Mouse (Mus musculus): ENCODE measurements around the gene Smim11. TPM values are rescaled to one million over a fixed set of nuclear protein-coding genes. Genes with fewer than 3 reads are reported as not detected.
A peak's percentile ranks its signal among the peaks of the same experiment; 100 is the strongest.

Gene Smim11
- polyA plus RNA-seq, 1 experiment from 2014 or later, result 110 TPM

GRCm38 (mm10) chr16:92334600-92334999 lies 33.5 kb downstream of the Smim11 start:
- Histone ChIP-seq H3K27ac (ENCODE audit: low read length) (no peak overlapping the region), H3K9ac (replicated peaks; ENCODE audit: low read length) (no peak overlapping the region), H3K27me3 (ENCODE audit: insufficient read depth, low read length) (no peaks in the 10 kb centered on the region), H3K4me1 (ENCODE audit: insufficient read depth, low read length) (peaks cover 4% of the 10 kb centered on the region), H3K36me3 (ENCODE audit: insufficient read depth, low read length) (no peaks in the 10 kb centered on the region), H3K4me2 (replicated peaks; ENCODE audit: low read depth, low read length) (no peak overlapping the region), H3K4me3 (ENCODE audit: low read length) (no peak overlapping the region), H3K9me3 (ENCODE audit: low read length) (no peaks in the 10 kb centered on the region)
- ATAC-seq (ENCODE audit: low FRiP score, low TSS enrichment), result no peak
- 55% methylated on average over 9 of the region's 9 CpGs for WGBS

- Histone ChIP-seq H3K27me3 (ENCODE audit: insufficient read depth, low read length) (no peaks in the 10 kb centered on the region), H3K4me1 (ENCODE audit: insufficient read depth, low read length) (peaks cover 18% of the 10 kb centered on the region), H3K9ac (replicated peaks; ENCODE audit: low read length) (no peak overlapping the region), H3K4me3 (ENCODE audit: low read length) (no peak overlapping the region), H3K36me3 (ENCODE audit: insufficient read depth, low read length) (no peaks in the 10 kb centered on the region), H3K9me3 (ENCODE audit: low read length) (no peaks in the 10 kb centered on the region), H3K4me2 (replicated peaks; ENCODE audit: low read depth, low read length) (peak overlapping the region; percentile 25), H3K27ac (ENCODE audit: low read length) (no peak overlapping the region)
- ATAC-seq (ENCODE audit: low FRiP score, low TSS enrichment), result peak; percentile 33; the same call in 1 of the 2 replicates
- WGBS, result 6% methylated on average over 9 of the region's 9 CpGs
These were observed 35.2 kb downstream of the Smim11 start for GRCm38 (mm10) chr16:92336280-92336679.

- ATAC-seq (ENCODE audit: low FRiP score, low TSS enrichment), result peak; percentile 40; the same call in 1 of the 2 replicates
- Histone ChIP-seq H3K9me3 (ENCODE audit: low read length) (no peaks in the 10 kb centered on the region), H3K4me3 (ENCODE audit: low read length) (peak overlapping the region; percentile 28), H3K36me3 (ENCODE audit: insufficient read depth, low read length) (no peaks in the 10 kb centered on the region), H3K9ac (replicated peaks; ENCODE audit: low read length) (0 out of 2 replicates have a peak overlapping the region, but pooled peaks have one; percentile 18), H3K4me2 (replicated peaks; ENCODE audit: low read depth, low read length) (peak overlapping the region; percentile 54), H3K4me1 (ENCODE audit: insufficient read depth, low read length) (peaks cover 21% of the 10 kb centered on the region), H3K27ac (ENCODE audit: low read length) (no peak overlapping the region), H3K27me3 (ENCODE audit: insufficient read depth, low read length) (no peaks in the 10 kb centered on the region)
- WGBS, result 27% methylated on average over 27 of the region's 27 CpGs
These were observed 39.8 kb downstream of the Smim11 start for GRCm38 (mm10) chr16:92340612-92341511.

- Histone ChIP-seq H3K4me3 (ENCODE audit: low read length) (no peak overlapping the region), H3K4me1 (ENCODE audit: insufficient read depth, low read length) (peaks cover 18% of the 10 kb centered on the region), H3K9ac (replicated peaks; ENCODE audit: low read length) (no peak overlapping the region), H3K36me3 (ENCODE audit: insufficient read depth, low read length) (no peaks in the 10 kb centered on the region), H3K27me3 (ENCODE audit: insufficient read depth, low read length) (no peaks in the 10 kb centered on the region), H3K27ac (ENCODE audit: low read length) (no peak overlapping the region), H3K9me3 (ENCODE audit: low read length) (no peaks in the 10 kb centered on the region), H3K4me2 (replicated peaks; ENCODE audit: low read depth, low read length) (no peak overlapping the region)
- no peak for ATAC-seq (ENCODE audit: low FRiP score, low TSS enrichment)
- WGBS, result 58% methylated on average over 11 of the region's 11 CpGs
These were observed 44.1 kb downstream of the Smim11 start for GRCm38 (mm10) chr16:92345177-92345576.

- Histone ChIP-seq H3K27me3 (ENCODE audit: insufficient read depth, low read length) (no peaks in the 10 kb centered on the region), H3K4me3 (ENCODE audit: low read length) (no peak overlapping the region), H3K36me3 (ENCODE audit: insufficient read depth, low read length) (no peaks in the 10 kb centered on the region), H3K9me3 (ENCODE audit: low read length) (no peaks in the 10 kb centered on the region), H3K4me2 (replicated peaks; ENCODE audit: low read depth, low read length) (no peak overlapping the region), H3K9ac (replicated peaks; ENCODE audit: low read length) (no peak overlapping the region), H3K4me1 (ENCODE audit: insufficient read depth, low read length) (peaks cover 8% of the 10 kb centered on the region), H3K27ac (ENCODE audit: low read length) (no peak overlapping the region)
- 78% methylated on average over 13 of the region's 13 CpGs for WGBS
- ATAC-seq (ENCODE audit: low FRiP score, low TSS enrichment), result no peak
These were observed 45.3 kb downstream of the Smim11 start for GRCm38 (mm10) chr16:92346297-92346916.

- Histone ChIP-seq H3K9me3 (ENCODE audit: low read length) (no peaks in the 10 kb centered on the region), H3K4me1 (ENCODE audit: insufficient read depth, low read length) (0 out of 2 replicates have a peak, but pooled peaks cover 6% of the 10 kb centered on the region), H3K36me3 (ENCODE audit: insufficient read depth, low read length) (no peaks in the 10 kb centered on the region), H3K27me3 (ENCODE audit: insufficient read depth, low read length) (no peaks in the 10 kb centered on the region), H3K27ac (ENCODE audit: low read length) (no peak overlapping the region), H3K4me3 (ENCODE audit: low read length) (no peak overlapping the region), H3K9ac (replicated peaks; ENCODE audit: low read length) (no peak overlapping the region), H3K4me2 (replicated peaks; ENCODE audit: low read depth, low read length) (no peak overlapping the region)
- ATAC-seq (ENCODE audit: low FRiP score, low TSS enrichment), result no peak
- WGBS, result 62% methylated on average over 12 of the region's 12 CpGs
These were observed 47.9 kb downstream of the Smim11 start for GRCm38 (mm10) chr16:92348941-92349340.

- no peaks in the 10 kb centered on the region for H3K27me3 ChIP-seq (ENCODE audit: insufficient read depth, low read length)
- H3K9ac ChIP-seq (replicated peaks; ENCODE audit: low read length), result no peak overlapping the region
- peaks cover 11% of the 10 kb centered on the region for H3K4me1 ChIP-seq (ENCODE audit: insufficient read depth, low read length)
- H3K9me3 ChIP-seq (ENCODE audit: low read length), result no peaks in the 10 kb centered on the region
- H3K4me3 ChIP-seq (ENCODE audit: low read length), result no peak overlapping the region
- no peak overlapping the region for H3K27ac ChIP-seq (ENCODE audit: low read length)
- WGBS, result 80% methylated on average over 12 of the region's 12 CpGs
- H3K4me2 ChIP-seq (replicated peaks; ENCODE audit: low read depth, low read length), result no peak overlapping the region
- no peaks in the 10 kb centered on the region for H3K36me3 ChIP-seq (ENCODE audit: insufficient read depth, low read length)
- ATAC-seq (ENCODE audit: low FRiP score, low TSS enrichment), result no peak
These were observed 52.2 kb downstream of the Smim11 start for GRCm38 (mm10) chr16:92353295-92353694.

GRCm38 (mm10) chr16:92353897-92354296 lies 52.8 kb downstream of the Smim11 start:
- Histone ChIP-seq H3K9me3 (ENCODE audit: low read length) (no peaks in the 10 kb centered on the region), H3K4me2 (replicated peaks; ENCODE audit: low read depth, low read length) (no peak overlapping the region), H3K27me3 (ENCODE audit: insufficient read depth, low read length) (no peaks in the 10 kb centered on the region), H3K9ac (replicated peaks; ENCODE audit: low read length) (no peak overlapping the region), H3K4me3 (ENCODE audit: low read length) (no peak overlapping the region), H3K36me3 (ENCODE audit: insufficient read depth, low read length) (no peaks in the 10 kb centered on the region), H3K4me1 (ENCODE audit: insufficient read depth, low read length) (peaks cover 15% of the 10 kb centered on the region), H3K27ac (ENCODE audit: low read length) (no peak overlapping the region)
- no peak for ATAC-seq (ENCODE audit: low FRiP score, low TSS enrichment)
- 59% methylated on average over 2 of the region's 2 CpGs for WGBS

GRCm38 (mm10) chr16:92355366-92355765 lies 54.3 kb downstream of the Smim11 start:
- Histone ChIP-seq H3K27ac (ENCODE audit: low read length) (no peak overlapping the region), H3K27me3 (ENCODE audit: insufficient read depth, low read length) (no peaks in the 10 kb centered on the region), H3K9me3 (ENCODE audit: low read length) (no peaks in the 10 kb centered on the region), H3K9ac (replicated peaks; ENCODE audit: low read length) (no peak overlapping the region), H3K36me3 (ENCODE audit: insufficient read depth, low read length) (no peaks in the 10 kb centered on the region), H3K4me1 (ENCODE audit: insufficient read depth, low read length) (peaks cover 14% of the 10 kb centered on the region), H3K4me3 (ENCODE audit: low read length) (no peak overlapping the region), H3K4me2 (replicated peaks; ENCODE audit: low read depth, low read length) (no peak overlapping the region)
- no peak for ATAC-seq (ENCODE audit: low FRiP score, low TSS enrichment)
- WGBS, result 69% methylated on average over 5 of the region's 5 CpGs

GRCm38 (mm10) chr16:92355982-92356381 lies 54.9 kb downstream of the Smim11 start:
- peaks cover 14% of the 10 kb centered on the region for H3K4me1 ChIP-seq (ENCODE audit: insufficient read depth, low read length)
- no peak overlapping the region for H3K9ac ChIP-seq (replicated peaks; ENCODE audit: low read length)
- no peak overlapping the region for H3K4me2 ChIP-seq (replicated peaks; ENCODE audit: low read depth, low read length)
- H3K27ac ChIP-seq (ENCODE audit: low read length), result no peak overlapping the region
- no peak overlapping the region for H3K4me3 ChIP-seq (ENCODE audit: low read length)
- no peaks in the 10 kb centered on the region for H3K36me3 ChIP-seq (ENCODE audit: insufficient read depth, low read length)
- WGBS, result 76% methylated on average over 11 of the region's 11 CpGs
- no peaks in the 10 kb centered on the region for H3K9me3 ChIP-seq (ENCODE audit: low read length)
- ATAC-seq (ENCODE audit: low FRiP score, low TSS enrichment), result no peak
- no peaks in the 10 kb centered on the region for H3K27me3 ChIP-seq (ENCODE audit: insufficient read depth, low read length)
